Mouse (Mus musculus) limb, embryonic 11.5 days (tissue): Measurements from ENCODE around the gene Arvcf. TPM values are rescaled to one million over a fixed set of nuclear protein-coding genes. Genes with fewer than 3 reads are reported as not detected.

Experiments
- ATAC-seq: fragments of 200-750 bp; cut with Nextera tagmentation; 2 replicates; pipeline ENCODE4 v1.8.0; 2017; ENCODE audit warnings: low read depth; ENCODE audit not compliant: insufficient number of reproducible peaks, low FRiP score, low TSS enrichment
- DNase-seq: peaks from one replicate; pipeline ENCODE4 v3.0.0-alpha.2; 2015; ENCODE audit warnings: low spot score
- H3K27ac ChIP-seq: fragments of 300-500 bp; sonication (generic); replicated peaks from 2 replicates; pipeline ENCODE4 v1.5.1; 2014; ENCODE audit warnings: low read depth, mild to moderate bottlenecking, low read length
- H3K27me3 ChIP-seq: fragments of 300-500 bp; sonication (generic); 2 replicates; pipeline ENCODE4 v1.6.1; 2014; ENCODE audit warnings: mild to moderate bottlenecking, low read length, mixed read lengths; ENCODE audit not compliant: control insufficient read depth, insufficient read depth
- H3K36me3 ChIP-seq: fragments of 300-500 bp; sonication (generic); 2 replicates; pipeline ENCODE4 v1.6.1; 2014; ENCODE audit warnings: mild to moderate bottlenecking, low read length, moderate library complexity, mixed read lengths; ENCODE audit not compliant: control insufficient read depth, insufficient read depth
- H3K4me1 ChIP-seq: fragments of 300-500 bp; sonication (generic); 2 replicates; pipeline ENCODE4 v1.6.1; 2014; ENCODE audit warnings: low read length, mixed read lengths; ENCODE audit not compliant: control insufficient read depth, insufficient read depth
- H3K4me2 ChIP-seq: fragments of 300-500 bp; sonication (generic); 2 replicates; pipeline ENCODE4 v1.6.1; 2014; ENCODE audit warnings: low read depth, mild to moderate bottlenecking, moderate library complexity; ENCODE audit not compliant: severe bottlenecking
- H3K4me3 ChIP-seq: fragments of 300-500 bp; sonication (generic); 2 replicates; pipeline ENCODE4 v1.5.1; 2014; ENCODE audit warnings: low read depth, low read length
- H3K9ac ChIP-seq: fragments of 300-500 bp; sonication (generic); 2 replicates; pipeline ENCODE4 v1.6.1; 2014; ENCODE audit warnings: mild to moderate bottlenecking, low read length
- H3K9me3 ChIP-seq: fragments of 300-500 bp; sonication (generic); 2 replicates; pipeline ENCODE4 v1.6.1; 2016; ENCODE audit warnings: low read length; ENCODE audit not compliant: control insufficient read depth
- WGBS: fragments of 180-500 bp; shearing (Covaris S2); extraction: QIAGEN DNeasy Blood & Tissue Kit; methylation state at CpG from one replicate; pipeline ENCODE4 v1.1.7; 2014; 5-methylcytosine and 5-hydroxymethylcytosine counted together
- polyA plus RNA-seq: library from polyadenylated mRNA; unstranded; fragments of >200 nt; fragmentation: Nextera tagmentation; extraction: Ambion mirVana; gene quantifications from 2 replicates; pipeline ENCODE4 v1.2.1, GENCODE M21; 2014

Gene Arvcf
- polyA plus RNA-seq, 1 experiment from 2014 or later: 33.2 TPM

DNA sequence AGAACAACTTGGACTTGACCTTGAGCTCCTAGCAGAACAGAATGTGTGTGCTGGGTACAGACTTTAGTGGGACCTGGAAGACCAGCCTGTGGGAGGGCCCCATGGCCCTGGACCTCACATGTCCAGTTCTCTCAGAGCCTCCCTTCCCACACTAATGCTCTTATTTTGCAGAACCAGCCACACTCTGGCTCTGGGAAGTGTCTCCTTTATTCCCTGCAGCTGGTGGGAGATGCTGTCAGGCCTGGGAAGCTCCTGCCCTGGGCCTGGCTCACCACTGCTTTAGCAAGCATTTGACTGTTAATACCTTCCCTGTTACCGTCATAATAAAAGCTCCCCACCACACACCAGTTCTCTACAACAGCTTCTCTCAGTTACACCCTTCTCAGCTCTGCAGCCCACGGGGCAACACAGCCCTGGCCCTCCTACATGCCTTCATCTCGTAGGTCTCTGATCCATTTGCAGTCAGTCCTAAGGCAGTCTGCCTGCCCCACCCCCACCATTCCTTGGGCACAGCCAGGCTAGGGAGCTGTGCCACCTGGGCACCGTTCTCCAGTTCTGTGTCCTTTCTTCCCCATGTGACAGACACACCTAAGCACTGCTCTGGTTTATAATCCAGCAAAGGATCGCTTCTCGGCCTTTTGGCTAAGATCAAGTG, 12.3 kb downstream of the Arvcf start:
- Histone ChIP-seq H3K4me3 (no peak overlapping the region), H3K9ac (no peak overlapping the region), H3K4me1 (no peaks in the 10 kb centered on the region), H3K27ac (no peak overlapping the region), H3K4me2 (no peak overlapping the region), H3K36me3 (no peaks in the 10 kb centered on the region), H3K9me3 (no peaks in the 10 kb centered on the region), H3K27me3 (no peaks in the 10 kb centered on the region)
- 73% methylated on average over 6 of the region's 6 CpGs for WGBS
- DNase-seq (no peak), ATAC-seq (no peak)

DNA sequence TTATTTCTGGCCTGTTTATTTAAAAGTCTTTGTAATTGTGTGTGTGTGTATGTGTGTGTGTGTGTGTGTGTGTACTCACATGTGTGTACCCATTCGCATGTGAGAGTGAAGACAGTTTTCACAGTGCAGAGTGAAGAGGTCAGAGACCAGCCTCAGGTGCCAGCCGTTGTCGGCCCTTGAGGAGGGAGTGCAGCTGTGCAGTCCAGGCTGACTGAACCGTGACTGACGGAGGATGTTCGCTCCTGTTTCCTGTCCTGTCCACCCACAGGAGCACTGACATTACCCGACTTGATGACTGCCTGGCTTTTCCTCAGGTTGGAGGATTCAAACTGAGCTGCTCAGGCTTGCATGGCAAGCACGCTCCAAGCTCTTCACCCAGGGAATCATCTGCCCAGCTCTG, 15.0 kb downstream of the Arvcf start:
- Histone ChIP-seq H3K4me3 (no peak overlapping the region), H3K9me3 (no peaks in the 10 kb centered on the region), H3K4me1 (no peaks in the 10 kb centered on the region), H3K27me3 (no peaks in the 10 kb centered on the region), H3K4me2 (no peak overlapping the region), H3K27ac (no peak overlapping the region), H3K9ac (no peak overlapping the region), H3K36me3 (no peaks in the 10 kb centered on the region)
- ATAC-seq: no peak
- DNase-seq: no peak
- 86% methylated on average over 8 of the region's 8 CpGs for WGBS

- DNase-seq: no peak
- Histone ChIP-seq H3K36me3 (no peaks in the 10 kb centered on the region), H3K9me3 (no peaks in the 10 kb centered on the region), H3K27me3 (no peaks in the 10 kb centered on the region), H3K4me2 (no peak overlapping the region), H3K4me3 (no peak overlapping the region), H3K4me1 (no peaks in the 10 kb centered on the region), H3K9ac (no peak overlapping the region), H3K27ac (no peak overlapping the region)
- 43% methylated on average over 4 of the region's 4 CpGs for WGBS
- ATAC-seq: no peak
Measured at GRCm38 (mm10) chr16:18366849-18367248, 18.9 kb downstream of the Arvcf start.

GRCm38 (mm10) chr16:18370197-18370596, 22.2 kb downstream of the Arvcf start:
- Histone ChIP-seq H3K4me2 (no peak overlapping the region), H3K4me1 (no peaks in the 10 kb centered on the region), H3K9me3 (no peaks in the 10 kb centered on the region), H3K4me3 (no peak overlapping the region), H3K36me3 (no peaks in the 10 kb centered on the region), H3K27me3 (no peaks in the 10 kb centered on the region), H3K9ac (no peak overlapping the region), H3K27ac (no peak overlapping the region)
- WGBS: 92% methylated on average over 3 of the region's 3 CpGs
- DNase-seq: no peak
- ATAC-seq: no peak

- no peaks in the 10 kb centered on the region for H3K36me3 ChIP-seq
- no peak for ATAC-seq
- WGBS: 93% methylated on average over 4 of the region's 4 CpGs
Measured at GRCm38 (mm10) chr16:18373632-18374031, 25.6 kb downstream of the Arvcf start.

DNA sequence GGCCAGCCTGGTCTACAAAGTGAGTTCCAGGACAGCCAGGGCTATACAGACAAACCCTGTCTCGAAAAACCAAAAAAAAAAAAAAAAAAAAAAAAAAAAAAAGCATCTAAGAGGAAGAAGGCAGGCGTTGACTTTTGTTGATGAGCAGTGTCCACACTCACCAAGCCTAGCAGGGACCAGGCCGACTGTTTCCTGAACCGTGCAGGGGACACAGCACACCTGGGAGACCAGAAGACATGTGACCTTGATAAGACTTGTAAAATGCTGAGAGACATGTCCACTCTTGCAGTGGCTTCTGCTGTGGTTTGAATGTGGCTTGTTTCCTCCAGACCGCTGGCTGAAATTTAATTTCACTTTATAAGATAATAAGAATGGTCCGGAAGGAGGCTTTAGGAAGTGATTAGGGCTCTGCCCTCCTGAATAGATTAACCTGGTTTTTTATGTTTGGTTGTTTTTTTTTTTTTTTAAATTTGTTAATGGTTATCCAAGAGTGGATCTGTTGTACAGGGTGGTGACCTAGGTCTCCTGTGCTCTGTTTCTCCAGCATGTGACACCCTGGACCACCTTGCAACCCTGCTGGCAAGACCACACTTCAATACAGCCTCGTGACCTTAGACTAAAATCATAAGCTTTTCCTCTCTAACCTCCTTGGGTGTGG, 28.4 kb downstream of the Arvcf start:
- H3K27me3 ChIP-seq: no peaks in the 10 kb centered on the region
- no peak overlapping the region for H3K9ac ChIP-seq
- 87% methylated on average over 7 of the region's 7 CpGs for WGBS
- ATAC-seq (no peak), DNase-seq (no peak)
- no peak overlapping the region for H3K27ac ChIP-seq
- H3K36me3 ChIP-seq: no peaks in the 10 kb centered on the region
- H3K4me1 ChIP-seq: no peaks in the 10 kb centered on the region; the same call in 1 of the 2 replicates
- no peaks in the 10 kb centered on the region for H3K9me3 ChIP-seq
- H3K4me2 ChIP-seq: no peak overlapping the region
- H3K4me3 ChIP-seq: no peak overlapping the region

More at GRCm38 (mm10) chr16:18373632-18374031, 25.6 kb downstream of the Arvcf start:
- Histone ChIP-seq H3K4me3 (no peak overlapping the region), H3K27me3 (no peaks in the 10 kb centered on the region), H3K27ac (no peak overlapping the region), H3K4me1 (no peaks in the 10 kb centered on the region), H3K9me3 (no peaks in the 10 kb centered on the region), H3K9ac (no peak overlapping the region), H3K4me2 (no peak overlapping the region)
- no peak for DNase-seq

DNA sequence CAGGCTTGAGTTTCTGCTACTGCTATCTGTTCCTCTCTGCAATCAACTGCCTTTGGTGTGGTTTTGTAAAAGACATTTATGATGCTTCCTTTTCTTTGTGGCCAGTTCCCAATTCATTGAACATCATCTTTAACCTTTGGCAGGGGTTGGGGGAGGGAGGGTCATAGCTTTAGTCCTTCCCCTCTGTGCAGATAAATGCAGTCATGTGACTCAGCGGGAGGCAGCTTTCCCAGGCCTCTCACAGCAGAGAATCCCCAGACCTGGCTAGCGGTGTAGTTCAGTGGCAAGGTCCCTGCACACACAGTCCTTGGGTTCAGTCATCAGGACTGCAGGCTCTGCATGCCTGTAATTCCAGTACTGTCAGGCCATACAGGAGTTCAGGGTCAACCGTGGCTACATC, 29.2 kb downstream of the Arvcf start:
- WGBS: 48% methylated on average over 3 of the region's 3 CpGs
- H3K36me3 ChIP-seq: no peaks in the 10 kb centered on the region
- no peak for DNase-seq
- H3K9me3 ChIP-seq: no peaks in the 10 kb centered on the region
- H3K4me3 ChIP-seq: no peak overlapping the region
- H3K27ac ChIP-seq: no peak overlapping the region
- ATAC-seq: no peak
- no peaks in the 10 kb centered on the region for H3K27me3 ChIP-seq
- no peak overlapping the region for H3K4me2 ChIP-seq
- no peak overlapping the region for H3K9ac ChIP-seq
- no peaks in the 10 kb centered on the region; the same call in 1 of the 2 replicates for H3K4me1 ChIP-seq

GRCm38 (mm10) chr16:18378489-18378888, 30.5 kb downstream of the Arvcf start:
- H3K9ac ChIP-seq: no peak overlapping the region
- no peaks in the 10 kb centered on the region for H3K36me3 ChIP-seq
- H3K4me2 ChIP-seq: no peak overlapping the region
- WGBS: 24% methylated on average over 1 of the region's 1 CpGs
- H3K4me1 ChIP-seq: peaks cover under 1% of the 10 kb centered on the region
- no peak overlapping the region for H3K27ac ChIP-seq
- no peak overlapping the region for H3K4me3 ChIP-seq
- no peak for DNase-seq
- ATAC-seq: no peak
- H3K9me3 ChIP-seq: no peaks in the 10 kb centered on the region
- no peaks in the 10 kb centered on the region for H3K27me3 ChIP-seq
